Mouse (Mus musculus) C2C12 (cell line): ENCODE data around the gene Ak4. TPM values are rescaled to one million over a fixed set of nuclear protein-coding genes. Genes with fewer than 3 reads are reported as not detected.

Source experiments
- H3K27me3 ChIP-seq: one replicate; pipeline ENCODE4 v1.6.1; 2011; ENCODE audit not compliant: control insufficient read depth, insufficient read depth, insufficient read length
- H3K36me3 ChIP-seq: one replicate; pipeline ENCODE4 v1.6.1; 2011; ENCODE audit not compliant: control insufficient read depth, insufficient read depth
- H3K4me3 ChIP-seq: one replicate; pipeline ENCODE4 v1.5.1; 2011; ENCODE audit warnings: mild to moderate bottlenecking, control low read depth; ENCODE audit not compliant: poor library complexity, insufficient read depth, severe bottlenecking
- H3K79me2 ChIP-seq: one replicate; pipeline ENCODE4 v1.6.1; 2011; ENCODE audit not compliant: control insufficient read depth, insufficient read depth
- H3K79me3 ChIP-seq: one replicate; pipeline ENCODE4 v1.6.1; 2011; ENCODE audit warnings: low read depth, control low read depth
- H3ac ChIP-seq: one replicate; pipeline ENCODE3; 2011; ENCODE audit warnings: low read depth; ENCODE audit not compliant: control insufficient read depth, insufficient read length
- CEBPB ChIP-seq: IDR thresholded peaks from one replicate; pipeline ENCODE4 v1.6.1; 2011; ENCODE audit warnings: low read depth, mild to moderate bottlenecking, control low read depth, moderate library complexity
- CTCF ChIP-seq: IDR thresholded peaks from one replicate; pipeline ENCODE4 v1.5.1; 2011; ENCODE audit not compliant: control insufficient read depth, insufficient read depth, insufficient read length
- FOSL1 ChIP-seq: IDR thresholded peaks from one replicate; pipeline ENCODE4 v1.8.0; 2011; ENCODE audit warnings: mild to moderate bottlenecking, low read length; ENCODE audit not compliant: poor library complexity, insufficient read depth, severe bottlenecking
- MAX ChIP-seq: IDR thresholded peaks from one replicate; pipeline ENCODE4 v1.6.1; 2011; ENCODE audit warnings: mild to moderate bottlenecking, control low read depth
- MYOD1 ChIP-seq: IDR thresholded peaks from one replicate; pipeline ENCODE4 v1.6.1; 2011; ENCODE audit warnings: low read depth; ENCODE audit not compliant: control insufficient read depth, insufficient read length
- MYOG ChIP-seq: IDR thresholded peaks from one replicate; pipeline ENCODE4 v1.6.1; 2011; ENCODE audit not compliant: control insufficient read depth, insufficient read length; ENCODE audit errors: extremely low read depth
- USF1 ChIP-seq: IDR thresholded peaks from one replicate; pipeline ENCODE4 v1.6.1; 2011; ENCODE audit warnings: low read depth, mild to moderate bottlenecking, control low read depth, moderate library complexity
- polyA plus RNA-seq: library from polyadenylated mRNA; unstranded; fragments of >200 nt; fragmentation: generic; extraction: Trizol; gene quantifications from one replicate; pipeline ENCODE4 v1.2.1, GENCODE M21; 2012; ENCODE audit warnings: missing spikeins

Ak4 gene
- polyA plus RNA-seq, 1 experiment = 0.25 TPM

DNA sequence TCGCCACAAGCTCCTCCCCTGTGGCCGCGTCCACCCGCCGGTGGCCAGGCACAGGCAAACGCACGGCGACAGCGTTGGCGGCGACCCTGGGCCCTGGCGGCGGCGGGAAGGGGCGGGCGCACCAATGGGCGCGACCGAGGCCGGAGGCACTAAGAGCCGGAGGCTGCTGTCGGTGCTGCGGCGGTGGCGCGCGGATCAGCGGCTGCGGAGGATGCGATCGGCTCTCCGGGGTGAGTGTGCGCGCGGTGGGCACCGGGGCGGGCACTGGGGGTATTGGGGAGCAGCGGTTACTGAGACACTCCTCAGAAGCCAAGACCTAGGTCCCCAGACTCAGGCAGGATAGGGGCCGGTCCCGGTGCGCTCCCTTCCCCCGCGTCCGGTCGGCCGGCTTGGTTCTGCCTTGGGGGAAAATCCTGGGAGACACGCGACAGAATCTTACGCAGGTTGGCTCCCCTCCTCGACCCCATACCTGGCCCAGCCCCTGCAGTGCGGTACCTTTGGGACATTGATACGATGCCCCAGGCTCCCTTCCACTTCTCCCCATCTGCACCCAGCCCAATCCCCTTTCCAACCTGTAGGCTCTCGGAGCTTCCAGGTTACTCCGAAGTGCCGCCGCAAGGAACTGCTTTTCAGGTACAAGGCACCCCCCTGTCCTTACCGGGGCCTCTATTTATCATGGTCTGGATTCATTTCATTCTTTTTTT is 77.6 kb downstream of the Ak4 start, which contains the start of gene Dnajc6:
Gene Dnajc6, plus strand, starts transcription at position 115 of the 704 bp plus-strand sequence.
- TF ChIP-seq CEBPB (no peak), FOSL1 (no peak), CTCF (no peak)
- no peak within 1 kb of the TSS for H3ac ChIP-seq
- no peaks in the 10 kb centered on the region for H3K27me3 ChIP-seq
- H3K79me2 ChIP-seq = no peaks in the 10 kb centered on the region
- H3K36me3 ChIP-seq = no peaks in the 10 kb centered on the region
- H3K4me3 ChIP-seq = no peak within 1 kb of the TSS
- no peaks in the 10 kb centered on the region for H3K79me3 ChIP-seq

DNA sequence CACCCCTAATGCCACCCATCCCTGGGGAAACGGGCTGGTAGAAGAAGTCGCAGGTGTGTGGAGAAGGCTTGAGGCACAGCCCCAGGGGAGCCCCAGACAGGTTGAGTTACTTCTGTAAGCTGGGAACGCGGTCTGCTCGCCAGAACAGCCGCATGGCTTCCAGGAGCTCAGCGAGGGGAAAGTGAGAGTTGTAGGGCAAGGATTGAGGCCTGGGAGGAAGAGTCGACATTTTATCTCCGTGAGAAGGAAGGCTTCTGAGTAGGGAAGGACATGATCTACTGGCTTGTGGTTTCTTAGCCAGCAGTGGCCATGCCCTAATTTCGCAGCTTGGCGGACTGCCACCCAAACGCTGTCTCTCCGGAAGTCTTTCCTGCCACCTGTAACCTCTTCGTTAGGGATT is 78.3 kb downstream of the Ak4 start:
- H3K36me3 ChIP-seq = no peaks in the 10 kb centered on the region
- H3K27me3 ChIP-seq = no peaks in the 10 kb centered on the region
- H3K4me3 ChIP-seq = no peak overlapping the region
- TF ChIP-seq MYOG = no peak
- no peak for TF ChIP-seq CEBPB
- no peak for TF ChIP-seq FOSL1
- TF ChIP-seq MYOD1 = no peak
- no peak for TF ChIP-seq USF1
- TF ChIP-seq CTCF = no peak
- no peak for TF ChIP-seq MAX
- H3K79me2 ChIP-seq = no peaks in the 10 kb centered on the region
- no peaks in the 10 kb centered on the region for H3K79me3 ChIP-seq
- no peak overlapping the region for H3ac ChIP-seq

DNA sequence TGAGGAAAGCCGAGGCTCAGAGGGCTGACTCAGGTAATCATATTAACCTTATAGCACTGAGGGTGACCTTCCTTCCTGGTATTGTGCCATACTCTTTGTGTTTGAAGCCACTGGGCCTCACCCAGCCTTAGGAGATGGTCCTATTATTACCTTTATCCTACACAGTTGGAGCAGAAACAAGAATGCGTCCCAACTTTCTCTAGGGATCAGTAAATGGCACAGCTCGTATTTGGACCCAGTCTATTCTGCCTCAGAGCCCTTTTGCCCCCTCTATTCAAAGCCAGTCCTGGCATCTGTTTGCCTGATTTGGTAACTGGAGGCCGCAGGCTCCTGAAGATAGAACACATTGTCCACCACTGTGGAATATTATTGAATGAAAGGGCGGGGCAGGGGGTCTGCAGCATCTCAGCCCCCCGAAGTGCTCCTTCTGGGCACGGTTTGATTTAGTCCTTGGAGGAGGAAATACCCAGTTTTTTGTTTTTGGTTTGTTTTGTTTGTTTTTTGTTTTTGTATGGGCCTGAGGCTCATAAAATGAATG is 85.5 kb downstream of the Ak4 start:
- Histone ChIP-seq H3ac (no peak overlapping the region), H3K4me3 (no peak overlapping the region), H3K36me3 (no peaks in the 10 kb centered on the region), H3K79me3 (no peaks in the 10 kb centered on the region), H3K79me2 (no peaks in the 10 kb centered on the region), H3K27me3 (no peaks in the 10 kb centered on the region)
- TF ChIP-seq CTCF = no peak
- TF ChIP-seq FOSL1 = no peak
- TF ChIP-seq MYOD1 = no peak
- no peak for TF ChIP-seq CEBPB
- TF ChIP-seq MAX = no peak
- TF ChIP-seq MYOG = no peak
- TF ChIP-seq USF1 = no peak

DNA sequence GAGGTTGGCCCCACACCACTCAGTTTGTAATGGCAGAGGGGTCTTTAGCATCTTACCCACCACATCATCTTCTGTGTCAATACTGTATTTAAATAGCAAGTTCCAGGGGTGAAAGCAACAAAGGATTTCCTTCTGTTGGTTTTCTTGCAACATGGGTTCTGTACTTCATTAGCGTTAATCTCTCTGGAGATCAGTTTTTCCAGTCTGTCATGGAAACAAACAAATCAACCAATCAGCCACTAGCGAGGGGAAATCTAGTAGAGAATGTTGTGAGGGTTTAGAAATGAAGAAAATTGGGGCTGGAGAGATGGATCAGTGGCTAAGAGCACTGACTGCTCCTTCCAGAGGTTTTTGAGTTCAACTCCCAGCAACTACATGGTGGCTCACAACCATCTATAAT is 86.9 kb downstream of the Ak4 start:
- H3ac ChIP-seq = no peak overlapping the region
- TF ChIP-seq CEBPB (no peak), MAX (no peak)
- no peaks in the 10 kb centered on the region for H3K36me3 ChIP-seq
- H3K79me2 ChIP-seq = no peaks in the 10 kb centered on the region
- H3K4me3 ChIP-seq = no peak overlapping the region
- no peaks in the 10 kb centered on the region for H3K27me3 ChIP-seq
- H3K79me3 ChIP-seq = no peaks in the 10 kb centered on the region

DNA sequence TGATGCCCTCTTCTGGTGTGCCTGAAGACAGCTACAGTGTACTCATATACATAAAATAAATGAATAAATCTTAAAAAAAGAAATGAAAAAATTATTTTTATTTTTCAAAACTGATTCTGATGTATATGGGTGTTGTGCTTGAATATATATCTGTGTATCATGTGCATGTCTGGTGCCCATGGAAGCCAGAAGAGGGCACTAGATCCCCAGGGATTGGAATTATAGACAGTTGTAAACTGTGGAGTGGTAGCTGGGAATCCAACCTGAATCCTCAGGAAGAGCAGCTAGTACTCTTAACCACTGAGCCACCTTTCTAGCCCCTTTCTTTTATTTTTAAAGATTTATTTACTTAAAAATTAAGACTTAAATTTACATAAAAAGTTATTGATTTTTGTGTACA is 87.3 kb downstream of the Ak4 start:
- H3K27me3 ChIP-seq = no peaks in the 10 kb centered on the region
- no peaks in the 10 kb centered on the region for H3K79me3 ChIP-seq
- no peak overlapping the region for H3K4me3 ChIP-seq
- no peak overlapping the region for H3ac ChIP-seq
- no peaks in the 10 kb centered on the region for H3K79me2 ChIP-seq
- no peak for TF ChIP-seq MYOG
- no peak for TF ChIP-seq CEBPB
- H3K36me3 ChIP-seq = no peaks in the 10 kb centered on the region

DNA sequence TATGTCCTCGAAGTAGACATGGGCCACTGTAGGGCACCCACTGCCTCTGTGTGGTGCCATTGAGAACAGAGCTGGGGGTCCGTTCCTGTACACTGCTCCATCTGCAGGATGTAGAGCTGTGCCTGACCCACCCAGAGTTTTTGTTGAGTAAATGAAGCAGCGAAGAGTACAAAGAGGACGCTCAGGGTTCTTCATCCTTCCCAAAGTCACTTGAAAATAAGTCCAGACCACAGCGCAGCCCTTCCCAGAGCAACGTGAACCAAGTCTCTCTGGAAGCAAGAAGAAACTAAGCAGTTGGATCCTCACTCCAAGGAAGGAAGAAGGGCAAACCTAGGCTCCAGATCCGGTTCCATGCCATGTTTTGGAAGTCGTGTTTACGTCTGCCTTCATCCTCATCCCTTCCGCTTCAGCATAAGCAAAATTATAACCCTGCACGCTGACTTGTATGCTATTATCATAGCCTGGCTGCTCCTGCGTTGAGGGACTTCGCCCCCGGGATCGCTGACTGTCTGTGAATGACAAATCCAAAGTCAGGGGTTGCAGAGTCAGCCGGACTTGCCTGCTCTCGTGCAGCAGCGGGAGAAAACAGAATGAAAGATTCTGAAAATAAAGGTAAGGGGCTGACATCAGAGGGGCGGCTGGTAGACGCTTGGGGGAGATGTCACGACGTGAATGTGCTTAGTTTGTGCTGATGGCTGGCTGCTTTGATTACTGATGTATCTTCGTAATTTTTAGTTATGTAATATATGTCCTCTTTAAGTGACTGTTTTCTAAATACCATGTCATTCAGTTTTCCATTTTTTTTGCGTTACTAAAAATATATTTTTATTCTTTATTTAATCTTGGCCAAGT is 88.7 kb downstream of the Ak4 start:
- H3K36me3 ChIP-seq = no peaks in the 10 kb centered on the region
- TF ChIP-seq FOSL1 (no peak), MYOG (no peak), MYOD1 (no peak), MAX (no peak), USF1 (no peak), CTCF (no peak), CEBPB (no peak)
- no peaks in the 10 kb centered on the region for H3K27me3 ChIP-seq
- H3ac ChIP-seq = no peak overlapping the region
- no peaks in the 10 kb centered on the region for H3K79me3 ChIP-seq
- H3K79me2 ChIP-seq = no peaks in the 10 kb centered on the region
- no peak overlapping the region for H3K4me3 ChIP-seq
